In genomic region chr17:36145111-36145860, GRCm38 (mm10) we compare ENCODE assay signal across 8 mouse cellular contexts. TPM values are rescaled to one million over a fixed set of nuclear protein-coding genes. Genes with fewer than 3 reads are reported as not detected.
A peak's percentile ranks its signal among the peaks of the same experiment; 100 is the strongest.
DNase-seq lines count a peak whose midpoint lies in the region; ATAC-seq and TF ChIP-seq lines count a peak whose summit lies in the region.

No protein-coding gene starts in this region.

- H3K36me3 ChIP-seq in heart, embryonic 15.5 days = no peaks in the 10 kb centered on the region
- H3K36me3 ChIP-seq in liver, embryonic 13.5 days = no peaks in the 10 kb centered on the region
- peaks cover 7% of the 10 kb centered on the region for H3K36me3 ChIP-seq in small intestine, adult 2 months (ENCODE audit: control insufficient read depth, insufficient read depth, low read length)

- 3% methylated on average over 68 of the region's 78 CpGs for WGBS in heart, embryonic 15.5 days
- 3% methylated on average over 77 of the region's 78 CpGs for WGBS in liver, embryonic 13.5 days (ENCODE audit: insufficient replicate concordance)
- WGBS in small intestine, adult 2 months = 3% methylated on average over 77 of the region's 78 CpGs

- 0 out of 2 replicates have a peak, but pooled peaks have one; percentile 7 for ATAC-seq in heart, embryonic 15.5 days (replicated peaks; ENCODE audit: insufficient number of reproducible peaks, insufficient read depth, low FRiP score, low read depth)
- no peak for ATAC-seq in liver, embryonic 13.5 days (ENCODE audit: low read depth)

- TF ChIP-seq POLR2A in small intestine, adult 2 months (IDR thresholded peaks at IDR 0.05; ENCODE audit: low read depth, low read length) = no peak

- DNase-seq in layer of hippocampus, adult 2 months (ENCODE audit: low spot score in 2 of 2) = no peak
- no peak for DNase-seq in layer of hippocampus, adult 8-10 months (ENCODE audit: low spot score in 2 of 2)
- DNase-seq in brain, adult 2 months (ENCODE audit: low read depth, low spot score) = peak; percentile 3
- DNase-seq in liver, embryonic 13.5 days = no peak
- DNase-seq in cerebellum, adult 8-10 months = no peak
- DNase-seq in layer of hippocampus, adult 9-10 months (ENCODE audit: low spot score) = no peak

- H3K9ac ChIP-seq in heart, embryonic 15.5 days = no peak overlapping the region
- H3K9ac ChIP-seq in liver, embryonic 13.5 days = no peak overlapping the region

- H3K27ac ChIP-seq in layer of hippocampus, adult 2 months = no peak overlapping the region
- H3K27ac ChIP-seq in heart, embryonic 15.5 days = no peak overlapping the region
- H3K27ac ChIP-seq in liver, embryonic 13.5 days = no peak overlapping the region
- peak overlapping the region; percentile 62 for H3K27ac ChIP-seq in small intestine, adult 2 months (ENCODE audit: insufficient read depth, low read depth, low read length)

- peak overlapping the region; percentile 79 for H3K4me2 ChIP-seq in heart, embryonic 15.5 days
- peak overlapping the region; percentile 55 for H3K4me2 ChIP-seq in liver, embryonic 13.5 days

- H3K27me3 ChIP-seq in heart, embryonic 15.5 days = peaks cover 63% of the 10 kb centered on the region
- peaks cover 69% of the 10 kb centered on the region for H3K27me3 ChIP-seq in liver, embryonic 13.5 days
- H3K27me3 ChIP-seq in small intestine, adult 2 months (ENCODE audit: control insufficient read depth, insufficient read depth, low read length) = no peaks in the 10 kb centered on the region

- H3K4me3 ChIP-seq in layer of hippocampus, adult 2 months = peak overlapping the region; percentile 47
- peak overlapping the region; percentile 52 for H3K4me3 ChIP-seq in heart, embryonic 15.5 days
- H3K4me3 ChIP-seq in liver, embryonic 13.5 days (replicated peaks) = peak overlapping the region; percentile 44
- H3K4me3 ChIP-seq in small intestine, adult 2 months (ENCODE audit: low read depth, low read length) = peak overlapping the region; percentile 78

- H3K4me1 ChIP-seq in heart, embryonic 15.5 days (replicated peaks) = peaks cover 11% of the 10 kb centered on the region
- no peaks in the 10 kb centered on the region for H3K4me1 ChIP-seq in liver, embryonic 13.5 days (replicated peaks)
- H3K4me1 ChIP-seq in small intestine, adult 2 months (ENCODE audit: control insufficient read depth, insufficient read depth, insufficient read length, low read length) = peaks cover 13% of the 10 kb centered on the region; the same call in 1 of the 2 replicates

- TF ChIP-seq CTCF in layer of hippocampus, adult 2 months (conservative IDR thresholded peaks at IDR 0.05) = no peak
- TF ChIP-seq CTCF in small intestine, adult 2 months (IDR thresholded peaks at IDR 0.05; ENCODE audit: extremely low read depth, insufficient read length, insufficient replicate concordance, low read depth, low read length) = no peak

- H3K9me3 ChIP-seq in heart, embryonic 15.5 days (replicated peaks) = no peaks in the 10 kb centered on the region
- no peaks in the 10 kb centered on the region for H3K9me3 ChIP-seq in liver, embryonic 13.5 days (replicated peaks)

RNA-seq across cellular contexts. Expression of gene Gm7030, which starts 16.1 kb away (rescaled TPM):
- total RNA-seq in layer of hippocampus, adult 2 months (2021) = not detected
- total RNA-seq in layer of hippocampus, adult 8-10 months (2022) = under 1 TPM in 1 of 4 experiments, not detected in 3; 0.57 TPM
- not detected in 2 replicates for polyA plus RNA-seq in heart, embryonic 15.5 days (2015; fragmentation: Nextera tagmentation; extraction: Ambion mirVana)
- polyA plus RNA-seq in liver, embryonic 13.5 days (2015; fragmentation: Nextera tagmentation; extraction: Ambion mirVana) = not detected in 2 replicates
- polyA plus RNA-seq in small intestine, adult 2 months (2012; rRNA removed) = 12.5 and 88.2 TPM in 2 replicates

RNA-seq across cellular contexts. Expression of gene Gm8909, which starts 23.1 kb away (rescaled TPM):
- not detected for total RNA-seq in layer of hippocampus, adult 2 months (2021)
- not detected for total RNA-seq in layer of hippocampus, adult 8-10 months (2022)
- polyA plus RNA-seq in heart, embryonic 15.5 days (2015; fragmentation: Nextera tagmentation; extraction: Ambion mirVana) = 0.84 and 1.8 TPM in 2 replicates
- not detected in 2 replicates for polyA plus RNA-seq in liver, embryonic 13.5 days (2015; fragmentation: Nextera tagmentation; extraction: Ambion mirVana)
- polyA plus RNA-seq in small intestine, adult 2 months (2012; rRNA removed) = 118 and 149 TPM in 2 replicates

RNA-seq across cellular contexts. Expression of gene Gm19684, which starts 23.8 kb away (rescaled TPM):
- total RNA-seq in layer of hippocampus, adult 2 months (2021) = under 1 TPM in 1 of 2 experiments, not detected in 1; 0.29 TPM
- total RNA-seq in layer of hippocampus, adult 8-10 months (2022) = under 1 TPM in 3 of 4 experiments, not detected in 1; 0.22 to 0.61 (median 0.28) TPM
- not detected in 2 replicates for polyA plus RNA-seq in heart, embryonic 15.5 days (2015; fragmentation: Nextera tagmentation; extraction: Ambion mirVana)
- not detected in 2 replicates for polyA plus RNA-seq in liver, embryonic 13.5 days (2015; fragmentation: Nextera tagmentation; extraction: Ambion mirVana)
- 0.22 and 0.27 TPM in 2 replicates for polyA plus RNA-seq in small intestine, adult 2 months (2012; rRNA removed)

RNA-seq across cellular contexts. Expression of gene H2-T3, which starts 44.8 kb away (rescaled TPM):
- not detected for total RNA-seq in layer of hippocampus, adult 2 months (2021)
- total RNA-seq in layer of hippocampus, adult 8-10 months (2022) = not detected
- polyA plus RNA-seq in heart, embryonic 15.5 days (2015; fragmentation: Nextera tagmentation; extraction: Ambion mirVana) = 0.36 TPM in 1 of 2 replicates, not detected in the other
- not detected in 2 replicates for polyA plus RNA-seq in liver, embryonic 13.5 days (2015; fragmentation: Nextera tagmentation; extraction: Ambion mirVana)
- polyA plus RNA-seq in small intestine, adult 2 months (2012; rRNA removed) = 68.4 and 126 TPM in 2 replicates

Comparison
In these comparisons a context has a peak if more than half of its experiments do, and no peak if none do; other contexts are left out.
1. RNA of gene Gm7030, which starts 16.1 kb away (polyA plus RNA-seq): 12.5 to 88.2 TPM in small intestine, adult 2 months; not detected in heart, embryonic 15.5 days and not detected in liver, embryonic 13.5 days; every median in the first group is over 10 times any median in the second.
2. RNA of gene Gm8909, which starts 23.1 kb away (polyA plus RNA-seq): 118 to 149 TPM in small intestine, adult 2 months; 0.84 to 1.8 TPM in heart, embryonic 15.5 days and not detected in liver, embryonic 13.5 days; every median in the first group is over 10 times any median in the second.
3. Peak in every context shown above with its lines, with median percentiles within 50 percentile points of each other: H3K4me3 ChIP-seq.